Mouse (Mus musculus): ENCODE results near the gene Arhgap30. TPM values are rescaled to one million over a fixed set of nuclear protein-coding genes. Genes with fewer than 3 reads are reported as not detected.

The Arhgap30 gene
- total and polyA plus RNA-seq, 3 experiments = 52.0 to 78.5 (median 70.8) TPM

DNA sequence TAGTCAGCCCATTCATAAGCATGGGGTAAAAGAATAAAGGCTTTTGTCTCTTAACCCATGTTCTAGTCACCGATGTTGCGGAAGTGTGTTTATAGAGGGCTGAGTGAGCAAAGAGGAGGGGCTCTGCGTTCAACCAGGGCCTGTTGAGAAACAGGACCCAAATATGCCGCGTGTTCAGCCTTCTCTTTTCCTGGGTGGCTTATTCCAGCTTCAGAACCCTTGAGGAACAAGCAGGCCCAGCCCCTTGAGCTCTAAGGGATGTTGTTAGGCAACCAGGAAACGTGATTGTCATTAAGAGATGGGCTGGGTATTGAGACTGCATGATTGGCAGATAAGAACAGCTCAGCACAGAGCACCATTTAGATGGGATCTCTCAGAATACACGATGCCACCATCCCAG, 22.8 kb upstream of the Arhgap30 start:
- dilution Hi-C loops (cut with MboI; ENCODE audit: extremely low pct_ligation_motif_present, extremely low pct_unique_long_range_greater_than_20kb, low sequenced_read_pairs) (no loop called here), in situ Hi-C loops (cut with MboI; ENCODE audit: low pct_ligation_motif_present, low pct_unique_long_range_greater_than_20kb, low sequenced_read_pairs) (no loop called here)
- no peak overlapping the region for H3K4me3 ChIP-seq (replicated peaks in 1 of 3; ENCODE audit: low read depth in 2 of 3, low read length in 2 of 3, poor library complexity in 1 of 3)
- H3K4me2 ChIP-seq (ENCODE audit: insufficient read depth, low read depth, poor library complexity, severe bottlenecking) = no peak overlapping the region
- no peaks in the 10 kb centered on the region for H3K27me3 ChIP-seq (replicated peaks)
- no peak overlapping the region for H3K27ac ChIP-seq (ENCODE audit: insufficient read depth, low read depth)
- TF ChIP-seq SMC3 (IDR thresholded peaks at IDR 0.05; ENCODE audit: low read depth, low read length) = no peak
- TF ChIP-seq RAD21 (IDR thresholded peaks at IDR 0.05; ENCODE audit: low read depth, low read length) = no peak
- TF ChIP-seq RCOR1 (conservative IDR thresholded peaks at IDR 0.05; ENCODE audit: low read depth, low read length) = no peak
- TF ChIP-seq NRF1 (IDR thresholded peaks at IDR 0.05; ENCODE audit: low read depth, low read length) = no peak
- no peak for TF ChIP-seq TCF12 (IDR thresholded peaks at IDR 0.05; ENCODE audit: low read depth, low read length)
- TF ChIP-seq MAFK (IDR thresholded peaks at IDR 0.05; ENCODE audit: insufficient replicate concordance, low read length) = no peak
- no peak for TF ChIP-seq MYC (IDR thresholded peaks at IDR 0.05; ENCODE audit: low read depth, low read length)
- TF ChIP-seq KAT2A (IDR thresholded peaks at IDR 0.05; ENCODE audit: insufficient replicate concordance, low read length) = no peak
- no peak for TF ChIP-seq HCFC1 (IDR thresholded peaks at IDR 0.05; ENCODE audit: low read depth, low read length)
- TF ChIP-seq CTCF (conservative IDR thresholded peaks at IDR 0.05 in 1 of 2, IDR thresholded peaks at IDR 0.05 in 1 of 2; ENCODE audit: low read depth in 2 of 2, low read length in 2 of 2) = no peak
- TF ChIP-seq IRF4 (IDR thresholded peaks at IDR 0.05; ENCODE audit: low read depth, low read length) = no peak
- TF ChIP-seq USF2 (conservative IDR thresholded peaks at IDR 0.05; ENCODE audit: low read depth, low read length) = no peak
- TF ChIP-seq MXI1 (IDR thresholded peaks at IDR 0.05; ENCODE audit: low read depth, low read length) = no peak
- H3K36me3 ChIP-seq (replicated peaks in 1 of 2; ENCODE audit: control insufficient read depth in 1 of 2, insufficient read depth in 1 of 2, low read length in 1 of 2) = peaks cover 0 to 6% of the 10 kb centered on the region in 2 experiments
- H3K9me3 ChIP-seq (replicated peaks; ENCODE audit: low read length) = no peaks in the 10 kb centered on the region
- no peaks in the 10 kb centered on the region for H3K79me2 ChIP-seq (replicated peaks; ENCODE audit: control insufficient read depth, extremely low read depth, insufficient read depth, poor library complexity, severe bottlenecking)
- H3K4me1 ChIP-seq (ENCODE audit: control insufficient read depth in 1 of 2, insufficient read depth in 2 of 2) = peaks cover 0 to 5% of the 10 kb centered on the region in 2 experiments; a peak in 1 of 4 replicates
- no peak for DNase-seq (ENCODE audit: extremely low read depth)
- H3K9ac ChIP-seq (ENCODE audit: insufficient read depth, low read depth) = no peak overlapping the region

DNA sequence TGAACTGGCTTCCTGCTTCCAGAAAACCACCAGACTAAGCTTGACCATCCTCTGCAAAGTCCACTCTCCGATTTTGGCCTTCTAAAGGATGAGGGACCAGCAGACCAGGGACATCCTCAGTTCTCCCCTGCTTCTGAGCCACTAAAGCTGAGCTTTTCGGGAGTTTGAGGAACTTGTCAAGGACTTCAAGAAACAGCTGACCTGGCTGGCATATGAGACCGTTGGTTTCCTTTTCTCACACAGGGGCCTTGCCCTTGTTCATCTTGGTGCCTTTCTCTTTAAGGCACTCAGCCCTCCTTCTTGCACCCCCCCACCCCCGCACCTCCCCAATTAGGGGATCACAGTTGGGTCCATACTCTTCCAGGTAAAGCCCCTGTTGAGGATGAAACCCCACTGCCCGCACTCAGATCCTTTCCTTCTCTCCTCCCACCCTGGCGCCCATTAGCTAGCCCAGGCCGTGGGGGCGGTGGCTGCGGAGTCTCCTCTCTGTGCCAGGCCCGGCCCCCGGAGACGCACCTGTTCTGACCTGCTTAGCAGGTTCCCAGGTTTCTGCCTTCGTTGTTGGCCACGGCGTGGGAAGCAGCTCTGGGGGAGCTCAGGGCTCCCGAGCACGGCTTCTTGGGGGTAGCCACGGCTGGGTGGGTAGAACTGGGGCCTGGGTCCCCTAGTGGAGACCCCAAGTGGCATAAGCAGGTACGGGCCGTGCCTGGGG, 18.8 kb upstream of the Arhgap30 start, which contains the start of gene Nectin4:
TSS of gene Nectin4 (plus strand) at position 255 of the 712 bp plus-strand sequence.
- Histone ChIP-seq H3K9ac (ENCODE audit: insufficient read depth, low read depth) (no peak within 1 kb of the TSS), H3K4me3 (replicated peaks in 1 of 3; ENCODE audit: low read depth in 2 of 3, low read length in 2 of 3, poor library complexity in 1 of 3) (no peak within 1 kb of the TSS), H3K27ac (ENCODE audit: insufficient read depth, low read depth) (no peak within 1 kb of the TSS), H3K9me3 (replicated peaks; ENCODE audit: low read length) (no peaks in the 10 kb centered on the region), H3K4me2 (ENCODE audit: insufficient read depth, low read depth, poor library complexity, severe bottlenecking) (no peak within 1 kb of the TSS), H3K4me1 (ENCODE audit: control insufficient read depth in 1 of 2, insufficient read depth in 2 of 2) (no peaks in the 10 kb centered on the region), H3K36me3 (replicated peaks in 1 of 2; ENCODE audit: control insufficient read depth in 1 of 2, insufficient read depth in 1 of 2, low read length in 1 of 2) (no peaks in the 10 kb centered on the region), H3K79me2 (replicated peaks; ENCODE audit: control insufficient read depth, extremely low read depth, insufficient read depth, poor library complexity, severe bottlenecking) (no peaks in the 10 kb centered on the region), H3K27me3 (replicated peaks) (peaks cover 3% of the 10 kb centered on the region)
- no peak for TF ChIP-seq E2F4 (IDR thresholded peaks at IDR 0.05; ENCODE audit: insufficient replicate concordance, low read depth, low read length)
- no peak for TF ChIP-seq POLR2A (IDR thresholded peaks at IDR 0.05; ENCODE audit: low read depth, low read length)
- TF ChIP-seq MAFK (IDR thresholded peaks at IDR 0.05; ENCODE audit: insufficient replicate concordance, low read length) = no peak
- TF ChIP-seq UBTF (IDR thresholded peaks at IDR 0.05; ENCODE audit: low read depth, low read length) = no peak
- no peak for TF ChIP-seq ETS1 (conservative IDR thresholded peaks at IDR 0.05; ENCODE audit: low read depth, low read length)
- TF ChIP-seq RAD21 (IDR thresholded peaks at IDR 0.05; ENCODE audit: low read depth, low read length) = no peak
- DNase-seq (ENCODE audit: extremely low read depth) = no peak
- in situ Hi-C loops (cut with MboI; ENCODE audit: low pct_ligation_motif_present, low pct_unique_long_range_greater_than_20kb, low sequenced_read_pairs) (no loop called here), dilution Hi-C loops (cut with MboI; ENCODE audit: extremely low pct_ligation_motif_present, extremely low pct_unique_long_range_greater_than_20kb, low sequenced_read_pairs) (no loop called here)

All from CH12.LX (cell line).